Comparison of ENCODE assay signal across 25 mouse cellular contexts in the genomic region with DNA sequence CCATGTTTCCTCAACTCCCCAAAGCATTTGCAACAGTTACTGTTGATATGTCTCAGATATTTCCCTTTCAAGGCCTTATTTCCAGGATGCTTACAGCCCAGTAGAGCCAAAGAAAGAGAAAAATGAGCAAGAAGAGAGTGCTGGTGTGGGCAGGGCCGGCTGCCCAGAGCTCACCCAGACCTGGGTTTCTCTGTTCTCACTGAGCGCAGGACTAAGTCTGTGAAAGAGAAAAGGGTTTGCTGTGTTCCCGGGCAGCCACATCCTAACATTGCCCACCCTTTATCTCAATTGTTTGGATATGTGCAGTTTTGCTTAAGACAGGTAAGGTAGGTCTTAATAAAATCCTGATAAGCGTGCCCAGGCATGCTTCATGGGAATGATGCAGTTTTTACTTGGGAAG.
"Had no signal": no experiment of that assay in that cellular context is flagged by ENCODE, and none has a peak within 500 bp of the region (broad histone marks: within the 10 kb centered on the region; RNA-seq: fewer than 3 reads in every experiment).

No protein-coding gene starts in this region.

- H3K36me3 ChIP-seq: heart, embryonic 10.5 days; heart, embryonic 13.5 days; heart, embryonic 15.5 days; hindbrain, embryonic 13.5 days; hindbrain, embryonic 15.5 days; kidney, embryonic 15.5 days; limb, embryonic 12.5 days; limb, embryonic 15.5 days had no signal

- DNase-seq: gastrocnemius, postnatal 14 days; gastrocnemius, postnatal 36 days; heart, adult 18-20 months; heart, postnatal 14 days; heart, postnatal 36 days; kidney, adult 11 months; kidney, adult 2 months; kidney, adult 9 months; kidney, postnatal 14 days; kidney, postnatal 36 days; layer of hippocampus, adult 9-11 months; layer of hippocampus, postnatal 36 days; left cerebral cortex, postnatal 4 days had no signal

- H3K9ac ChIP-seq: heart, embryonic 13.5 days; heart, embryonic 15.5 days; hindbrain, embryonic 13.5 days; hindbrain, embryonic 15.5 days; kidney, embryonic 15.5 days; limb, embryonic 12.5 days; limb, embryonic 15.5 days; liver, embryonic 12.5 days had no signal

- H3K27ac ChIP-seq: heart, embryonic 10.5 days; heart, embryonic 13.5 days; heart, embryonic 15.5 days; hindbrain, embryonic 13.5 days; hindbrain, embryonic 15.5 days; hindbrain, postnatal 0 days; kidney, embryonic 15.5 days; kidney, postnatal 0 days; limb, embryonic 12.5 days; limb, embryonic 15.5 days; liver, embryonic 12.5 days had no signal

- H3K9me3 ChIP-seq: heart, embryonic 10.5 days; heart, embryonic 13.5 days; heart, embryonic 15.5 days; hindbrain, embryonic 13.5 days; hindbrain, embryonic 15.5 days; kidney, embryonic 15.5 days; limb, embryonic 12.5 days; limb, embryonic 15.5 days; liver, embryonic 12.5 days had no signal

- ATAC-seq: hindbrain, postnatal 0 days; intestine, embryonic 16.5 days; liver, embryonic 12.5 days had no signal

- H3K4me3 ChIP-seq: heart, embryonic 10.5 days; heart, embryonic 13.5 days; heart, embryonic 15.5 days; hindbrain, embryonic 13.5 days; hindbrain, embryonic 15.5 days; kidney, embryonic 15.5 days; limb, embryonic 12.5 days; limb, embryonic 15.5 days; liver, embryonic 12.5 days had no signal

- H3K27me3 ChIP-seq: heart, embryonic 13.5 days; heart, embryonic 15.5 days; hindbrain, embryonic 13.5 days; hindbrain, embryonic 15.5 days; kidney, embryonic 15.5 days; limb, embryonic 12.5 days; limb, embryonic 15.5 days; liver, embryonic 12.5 days had no signal

- H3K4me2 ChIP-seq: heart, embryonic 13.5 days; heart, embryonic 15.5 days; hindbrain, embryonic 13.5 days; hindbrain, embryonic 15.5 days; kidney, embryonic 15.5 days; limb, embryonic 12.5 days; limb, embryonic 15.5 days; liver, embryonic 12.5 days had no signal

- H3K4me1 ChIP-seq: heart, embryonic 10.5 days; heart, embryonic 13.5 days; heart, embryonic 15.5 days had no signal
